Mouse (Mus musculus) cerebellum, adult 9-10 months (tissue): ENCODE measurements around the gene Nbea.
A peak's percentile ranks its signal among the peaks of the same experiment; 100 is the strongest.
"Not testable (repeated sequence)": the region's sequence is repeated elsewhere in the genome, so short reads cannot be mapped to it uniquely, and the experiment has no call there.

Source experiments
- DNase-seq: peaks from one replicate; pipeline ENCODE4 v3.0.0; 2022

Gene Nbea

DNA sequence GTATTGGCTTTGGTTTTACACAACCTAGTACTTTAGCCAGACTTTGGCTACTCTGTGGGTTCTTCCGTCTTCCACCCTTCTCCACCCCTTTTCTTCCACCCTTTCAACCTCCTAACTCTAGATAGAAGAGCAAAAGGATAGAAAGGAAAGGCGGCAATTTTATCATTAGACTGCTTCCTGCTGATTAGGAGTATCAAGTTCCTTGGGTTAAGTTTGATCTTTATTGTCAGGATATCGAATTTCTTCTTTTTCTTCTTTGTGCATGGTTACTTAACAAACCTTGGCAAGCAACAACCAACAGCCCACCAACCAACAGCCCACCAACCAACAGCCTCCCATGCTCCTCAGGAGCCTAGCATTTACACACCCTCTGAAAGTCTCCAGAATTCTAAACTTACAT, 165.0 kb downstream of the Nbea start:
- DNase-seq: no peak

DNA sequence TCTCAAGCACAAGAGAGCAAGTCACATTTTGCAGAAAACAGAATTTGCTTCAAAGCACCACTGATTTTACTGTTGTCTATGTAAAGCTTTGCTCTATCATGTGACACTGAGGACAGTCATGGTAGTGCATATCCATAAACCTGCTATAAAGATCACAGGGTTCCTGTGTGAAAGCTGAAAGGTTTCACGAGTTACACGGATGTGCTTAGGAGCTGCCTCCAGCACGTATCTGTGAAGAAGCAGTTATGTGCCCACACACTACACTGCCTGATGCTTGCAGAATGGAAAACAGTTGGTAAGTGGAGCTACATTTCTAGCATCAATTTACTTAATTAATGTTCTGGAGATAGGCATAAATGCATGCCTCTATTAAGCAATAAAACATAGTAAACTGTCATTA, 172.4 kb downstream of the Nbea start:
- no peak for DNase-seq

DNA sequence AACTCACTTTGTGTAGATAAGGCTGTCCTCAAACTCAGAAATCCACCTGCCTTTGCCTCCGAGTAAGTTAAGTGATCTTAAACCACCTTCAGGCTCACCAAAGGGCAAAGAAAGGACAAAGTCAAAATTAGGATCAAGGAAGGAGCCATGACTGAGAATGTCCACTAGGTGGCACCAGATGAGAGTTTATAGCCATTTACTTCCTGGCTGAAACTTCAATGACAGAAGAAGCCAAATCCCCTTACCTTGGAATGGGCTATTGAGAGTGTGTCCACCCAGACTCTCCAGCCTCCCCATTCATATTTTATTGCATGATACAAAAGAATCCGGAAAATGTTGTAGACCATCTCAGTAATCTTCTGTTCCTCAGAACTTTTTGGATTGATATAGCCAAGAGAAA, 175.5 kb downstream of the Nbea start:
- DNase-seq: peak; percentile 66

DNA sequence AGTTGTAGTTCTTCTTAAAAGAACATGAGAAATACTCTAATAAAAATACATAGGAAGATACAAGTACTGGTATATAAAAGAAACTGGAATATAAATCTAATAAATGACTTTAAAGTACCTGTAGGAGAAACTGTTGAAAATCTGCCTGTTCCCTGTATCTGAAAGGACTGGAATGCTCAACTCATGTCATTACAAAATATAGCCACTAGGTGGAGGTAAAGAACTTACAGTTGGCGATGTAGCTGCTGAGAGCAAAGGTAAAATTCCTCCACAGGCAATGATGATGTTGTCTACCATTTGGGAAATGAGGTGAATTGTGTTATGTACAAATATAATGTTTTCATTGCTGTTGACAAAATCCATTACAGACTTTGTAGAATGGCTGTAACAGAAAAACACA, 183.2 kb downstream of the Nbea start:
- DNase-seq: peak; percentile 84

DNA sequence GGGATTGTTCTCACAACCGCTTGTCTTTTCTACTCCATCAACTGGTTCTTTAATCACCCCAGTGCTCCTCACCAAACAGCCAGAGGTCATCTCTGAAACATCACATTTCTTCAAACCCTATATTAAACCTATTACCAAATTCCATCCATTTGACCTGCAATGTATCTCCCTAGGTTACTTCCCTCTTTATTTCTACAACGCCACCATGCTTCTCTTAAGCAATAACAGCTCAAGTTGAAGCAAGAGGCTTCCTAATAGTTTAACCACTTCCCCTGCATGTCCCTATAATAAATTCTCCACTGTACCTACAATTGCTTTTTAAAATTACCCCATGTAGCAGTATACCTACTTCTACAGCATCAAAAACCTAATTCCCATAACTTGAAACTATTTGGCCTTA, 205.1 kb downstream of the Nbea start:
- no peak for DNase-seq

DNA sequence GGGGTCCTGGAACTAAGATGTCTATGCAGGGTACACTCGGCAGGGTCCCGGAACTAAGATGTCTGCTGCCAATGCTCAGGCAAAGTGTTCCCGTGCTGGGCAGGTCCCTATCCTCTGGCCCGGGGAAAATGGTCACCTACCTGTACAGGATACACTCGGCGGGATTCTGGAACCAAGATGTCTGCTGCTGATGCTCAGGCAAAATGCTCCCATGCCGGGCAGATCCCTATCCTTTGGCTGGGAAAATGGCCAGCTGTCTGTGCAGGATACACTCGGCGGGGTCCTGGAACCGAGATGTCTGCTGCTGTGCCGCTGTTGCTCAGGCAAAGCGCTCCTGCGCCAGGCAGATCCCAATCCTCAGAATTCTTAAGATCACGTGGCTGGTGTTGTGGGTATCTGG, 206.5 kb downstream of the Nbea start:
- not testable (repeated sequence) for DNase-seq

DNA sequence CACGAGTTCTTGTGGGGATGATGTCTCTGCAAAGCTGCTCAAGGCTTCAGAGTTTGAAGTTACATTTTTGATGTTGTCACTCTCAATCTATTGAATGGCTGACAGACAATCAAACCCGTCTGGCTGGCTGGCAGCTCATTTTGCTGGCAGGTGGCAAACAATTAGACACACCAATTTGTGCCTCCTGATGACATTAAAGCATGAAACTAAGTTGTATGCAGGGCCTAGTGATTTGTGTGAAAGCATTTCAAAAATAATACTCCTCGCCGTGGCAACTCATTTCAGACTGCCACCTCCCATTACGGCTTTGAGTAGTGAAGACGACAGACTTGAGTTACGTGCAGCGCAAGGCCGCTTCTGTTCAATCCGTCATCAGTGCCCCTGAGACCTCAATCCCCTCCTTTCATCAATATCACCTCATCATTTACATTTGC, 217.8 kb downstream of the Nbea start:
- no peak for DNase-seq

DNA sequence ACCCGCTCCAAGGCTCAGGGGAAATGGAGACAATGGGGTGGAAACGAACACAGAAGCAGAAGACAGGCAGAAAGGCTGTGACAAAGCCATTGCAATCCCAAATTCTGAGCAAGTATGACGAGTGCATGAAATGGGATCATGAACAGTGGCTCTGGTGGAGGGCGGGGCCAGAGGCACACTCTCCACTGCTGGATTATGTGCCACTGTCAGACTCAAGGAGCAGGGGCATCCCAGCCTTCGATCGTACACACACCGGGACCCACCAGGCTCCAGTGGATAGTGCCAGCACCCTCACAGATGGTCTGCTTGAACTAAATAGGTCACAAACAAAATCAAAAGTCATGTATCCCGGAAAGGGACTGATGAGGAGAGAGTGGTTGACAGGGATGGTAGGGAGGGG, 220.5 kb downstream of the Nbea start:
- DNase-seq: peak; percentile 54

DNA sequence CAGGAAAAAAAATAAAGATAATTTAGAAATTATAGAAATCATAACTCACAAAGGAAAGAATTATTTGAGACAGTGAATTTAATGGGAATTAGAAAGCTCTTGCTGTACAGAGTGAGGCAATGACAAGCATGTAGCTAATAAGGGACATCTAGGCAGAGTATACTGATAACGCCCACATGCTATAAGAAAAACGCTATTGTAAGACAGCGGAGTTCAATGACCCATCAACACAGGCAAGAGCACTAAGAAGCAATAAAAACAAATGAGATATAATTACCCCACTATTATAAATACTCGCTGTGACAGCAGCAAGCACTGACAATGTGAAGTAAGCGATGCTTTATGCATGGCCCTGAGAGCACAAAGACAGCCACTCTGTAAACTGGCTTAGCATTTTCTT, 233.5 kb downstream of the Nbea start:
- DNase-seq: no peak

DNA sequence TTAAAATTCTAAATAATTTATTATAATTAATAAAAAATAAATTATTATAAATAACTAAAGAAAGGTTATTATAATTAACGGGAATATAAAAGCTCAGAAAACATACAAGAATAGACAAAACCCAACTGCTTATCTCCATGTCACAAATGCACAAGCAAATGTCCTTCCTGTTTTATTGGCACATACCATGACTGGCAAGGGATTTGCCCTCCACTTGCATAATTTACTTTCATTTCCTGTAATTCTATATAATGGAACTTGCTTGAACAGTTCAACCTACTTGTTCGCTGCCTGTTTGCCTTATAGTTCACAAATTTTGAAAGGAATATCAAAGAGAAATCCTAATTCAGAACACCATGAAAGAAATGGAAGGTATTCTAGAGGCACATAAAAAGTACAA, 234.4 kb downstream of the Nbea start:
- no peak for DNase-seq

DNA sequence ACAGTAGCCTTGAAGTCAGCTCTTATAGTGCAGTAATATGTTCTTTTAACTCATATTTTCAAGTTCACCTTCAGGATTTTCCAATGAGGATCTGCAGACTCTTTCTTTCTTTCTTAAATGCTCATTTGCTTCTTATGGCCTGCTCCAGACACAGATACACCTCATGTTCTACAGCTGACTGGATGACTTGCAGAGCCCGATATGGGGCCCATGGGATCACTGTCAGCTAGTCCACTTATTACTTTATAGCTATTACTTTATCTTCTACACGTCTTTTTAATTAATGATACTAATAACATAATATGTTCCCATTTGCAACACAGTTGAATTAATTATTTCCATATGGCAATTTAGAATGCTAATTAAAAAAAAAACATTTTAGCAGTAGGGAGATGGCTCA, 256.2 kb downstream of the Nbea start:
- no peak for DNase-seq

DNA sequence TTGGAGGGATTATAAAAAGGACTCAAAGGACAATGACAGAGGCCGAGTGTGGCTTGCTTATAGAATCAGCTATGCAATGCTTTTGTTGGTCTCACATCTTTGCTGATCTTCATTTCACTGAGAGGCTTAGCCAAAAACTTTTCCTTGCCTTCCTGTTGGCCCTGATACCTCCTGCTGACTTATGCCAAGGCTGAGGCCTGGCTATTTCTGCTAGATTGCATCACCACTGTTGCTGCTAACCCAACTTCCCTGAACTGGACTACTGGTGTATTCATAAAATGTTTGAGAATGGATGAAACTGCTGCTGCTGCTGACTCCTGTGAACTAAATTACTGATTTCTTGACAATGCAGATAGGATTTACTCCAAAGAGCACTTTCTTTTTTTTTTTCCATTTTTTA, 274.2 kb downstream of the Nbea start:
- DNase-seq: no peak

DNA sequence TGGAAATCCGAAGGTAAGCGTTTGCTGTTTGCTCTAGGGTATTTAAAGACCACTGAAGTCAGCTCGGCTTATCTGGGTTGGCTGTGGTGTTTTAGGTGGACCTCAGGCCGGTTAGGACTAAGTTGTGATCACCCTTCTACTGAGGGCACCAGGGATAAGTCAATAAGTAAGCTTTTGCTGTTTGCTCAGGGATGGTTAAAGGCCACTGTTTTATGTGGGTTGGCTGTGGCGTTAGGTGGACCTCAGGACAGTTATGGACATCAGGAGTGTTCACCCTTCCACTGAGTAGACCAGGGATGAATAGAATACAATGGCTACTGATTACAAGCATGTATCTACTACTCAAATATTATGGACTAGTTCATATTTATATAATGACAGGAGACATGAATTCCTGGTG, 292.9 kb downstream of the Nbea start:
- DNase-seq: no peak

DNA sequence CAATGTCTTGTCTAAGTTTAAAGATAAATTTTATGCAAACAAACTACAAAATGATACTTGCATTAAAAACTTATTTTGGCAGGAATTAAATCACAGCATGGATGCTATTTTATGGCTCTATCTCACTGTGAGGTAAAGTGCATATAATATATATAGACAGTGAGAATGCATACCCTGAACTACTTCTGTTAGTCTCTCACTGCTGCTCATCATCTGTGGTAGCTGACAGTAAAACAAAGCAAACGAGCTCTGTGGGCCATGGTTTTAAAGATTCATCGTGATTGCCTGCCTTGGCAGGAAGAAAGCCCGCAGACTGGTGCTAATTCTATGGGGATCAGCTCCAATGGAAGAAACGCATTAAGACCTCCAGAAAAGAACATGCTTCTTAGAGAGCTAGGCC, 294.3 kb downstream of the Nbea start:
- DNase-seq: no peak

DNA sequence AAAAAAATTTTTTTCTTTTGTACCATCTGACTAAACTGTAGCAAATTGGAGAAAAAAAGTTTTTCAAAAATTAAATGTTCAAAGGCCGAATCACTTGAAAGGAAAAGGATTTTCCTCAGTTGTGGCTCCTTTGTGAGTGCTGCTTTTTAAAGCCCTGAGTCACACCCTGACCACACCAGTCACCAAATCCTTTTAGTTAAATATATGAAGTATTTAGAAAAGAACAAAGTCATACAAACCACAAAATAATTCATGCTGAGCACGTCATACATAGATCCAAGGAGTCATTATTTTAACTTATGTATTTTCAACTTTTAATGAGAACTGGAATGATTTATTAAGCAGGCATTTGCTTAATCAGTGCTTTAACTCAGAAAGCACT, 295.7 kb downstream of the Nbea start:
- DNase-seq: no peak

DNA sequence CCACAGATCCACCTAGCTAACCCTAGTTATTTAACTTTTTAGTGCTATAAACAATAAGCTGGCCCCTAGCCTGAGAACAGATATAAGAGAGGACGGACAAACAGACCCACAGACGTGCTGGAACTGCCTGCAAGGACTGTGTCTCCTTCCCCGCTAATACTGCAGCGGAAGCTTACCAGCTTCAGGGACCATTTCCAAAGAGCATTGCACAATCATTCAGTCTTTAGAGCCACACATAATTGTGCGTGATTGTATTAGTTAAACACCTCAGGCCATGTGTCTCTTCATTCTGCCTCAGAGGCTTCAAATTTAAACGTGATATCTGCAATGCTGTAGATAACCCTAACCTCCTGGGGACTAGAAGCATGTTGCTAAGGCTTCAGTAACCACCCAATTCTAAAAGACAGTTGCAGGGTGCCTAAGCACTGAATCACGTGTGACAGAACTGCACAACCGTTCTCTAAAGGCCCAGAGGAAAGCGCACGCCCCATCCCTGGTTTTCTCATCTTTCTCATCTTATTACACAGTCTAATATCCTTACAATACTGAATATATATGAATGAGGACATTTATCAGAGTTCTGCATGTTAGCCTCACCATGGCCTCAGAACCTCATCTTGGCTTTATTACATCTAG, 296.2 kb downstream of the Nbea start:
- DNase-seq: no peak

DNA sequence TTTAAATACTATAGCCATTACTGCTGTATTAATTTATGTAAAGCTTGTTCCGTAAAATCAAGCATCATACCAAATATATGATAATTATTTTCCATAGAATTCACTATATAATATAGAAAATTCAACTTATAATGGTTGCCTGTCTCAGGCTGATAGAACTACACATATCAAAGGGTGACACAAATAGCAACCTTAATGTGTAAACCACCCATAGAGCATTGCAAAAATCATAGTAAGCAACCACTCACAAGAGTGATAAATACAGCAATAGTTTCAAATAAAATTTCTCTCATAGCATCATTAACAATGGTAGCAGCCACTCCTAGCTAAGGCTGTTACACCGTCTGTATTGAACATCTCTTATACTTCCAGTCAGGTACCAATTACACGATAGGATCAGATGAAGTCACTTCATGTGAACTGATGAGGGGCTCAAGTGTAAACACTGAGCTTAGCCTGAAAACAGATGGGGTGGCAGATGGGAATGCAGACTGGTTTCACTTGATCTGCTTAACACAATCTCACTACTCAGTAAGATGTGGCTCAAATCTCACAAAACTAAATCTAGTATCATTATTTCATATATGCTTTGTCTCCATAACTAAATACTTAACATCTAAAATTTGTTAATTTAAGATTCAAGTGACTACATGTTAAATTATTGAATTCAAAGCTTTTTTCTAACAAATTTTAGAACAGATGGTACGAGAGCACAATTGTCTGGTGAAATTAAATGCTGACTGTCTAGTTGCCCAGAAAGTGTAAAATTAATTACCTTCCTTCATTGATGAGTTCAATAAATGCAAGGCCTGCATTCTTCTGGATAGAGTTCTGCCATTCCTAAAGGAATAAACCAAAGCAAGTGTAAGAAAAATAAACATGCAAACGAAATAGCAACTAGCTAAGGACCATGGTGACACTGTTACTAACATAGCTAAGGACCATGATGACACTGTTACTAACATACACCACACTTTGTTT, 310.3 kb downstream of the Nbea start:
- DNase-seq: peak; percentile 84

DNA sequence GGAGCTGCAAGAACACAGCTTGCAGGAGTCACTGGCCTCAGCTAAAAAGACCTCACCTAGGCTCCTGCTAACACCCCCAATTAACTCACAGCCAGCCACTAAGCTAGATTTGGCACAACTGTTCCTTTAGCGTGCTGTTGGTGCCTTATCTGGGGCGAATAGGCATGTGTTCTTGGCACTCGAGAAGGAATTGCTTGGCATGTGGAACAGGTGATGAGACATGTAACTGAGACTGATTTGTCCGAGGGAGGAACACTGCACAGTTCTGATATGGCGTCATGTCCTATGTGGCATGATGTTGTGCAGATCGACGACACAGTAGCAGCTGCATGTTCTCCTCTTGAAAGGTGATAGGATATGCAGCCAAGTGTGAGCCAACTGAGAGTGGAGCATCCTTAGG, 331.0 kb downstream of the Nbea start:
- DNase-seq: peak; percentile 28

DNA sequence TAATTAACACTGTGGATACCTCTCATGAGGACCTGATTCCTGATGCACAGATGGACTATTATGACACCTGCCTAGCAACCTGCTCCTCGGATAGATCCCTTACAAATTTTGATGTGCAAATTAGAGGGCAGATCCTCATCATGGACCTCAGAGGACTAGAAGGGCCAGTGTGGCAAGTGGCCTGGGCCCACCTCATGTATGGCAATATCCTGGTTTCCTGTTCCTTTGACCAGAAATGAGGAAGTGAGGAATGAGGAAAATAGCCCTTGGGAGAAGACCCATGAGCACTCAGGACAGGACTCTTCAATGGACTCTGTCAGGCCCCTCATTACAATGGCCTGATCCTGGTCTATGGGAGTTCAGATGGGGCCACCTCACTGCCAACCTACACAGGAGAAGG, 336.4 kb downstream of the Nbea start:
- no peak for DNase-seq

DNA sequence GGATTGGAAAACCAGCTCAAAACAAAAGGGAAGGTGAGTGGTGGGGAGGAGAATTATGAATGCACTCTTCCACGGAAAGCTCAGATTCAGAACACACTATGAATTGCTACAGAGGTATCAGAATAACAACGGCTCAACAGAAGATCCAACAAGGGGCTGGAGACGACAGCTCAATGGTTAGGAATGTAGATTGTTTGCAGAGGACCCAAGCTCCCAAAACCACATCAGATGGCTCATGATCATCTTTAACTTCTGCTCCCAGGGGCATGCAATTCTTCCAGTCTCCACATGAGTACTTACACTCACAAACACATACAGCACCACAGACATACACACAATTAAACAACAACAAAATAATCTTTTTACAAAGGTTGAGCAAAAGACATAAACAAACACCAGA, 346.3 kb downstream of the Nbea start:
- DNase-seq: no peak

DNA sequence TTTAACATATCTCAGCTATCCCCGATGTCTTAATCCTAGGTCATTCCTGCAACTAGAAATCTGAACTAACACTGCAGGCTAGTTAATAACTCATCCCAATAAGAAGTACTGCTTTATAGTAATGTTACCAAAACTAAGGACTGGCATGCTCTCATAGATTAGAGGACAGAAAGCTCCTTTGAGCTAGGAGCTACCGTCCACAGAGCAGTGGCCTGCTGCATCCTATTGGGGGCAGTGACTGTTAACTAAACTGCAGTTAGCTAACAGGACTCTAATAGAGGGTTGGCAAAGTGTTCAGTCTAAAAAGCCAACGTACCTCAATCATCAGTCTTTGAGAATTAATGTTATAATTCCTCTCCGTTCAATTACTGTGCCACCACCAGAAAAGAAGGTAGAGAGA, 348.3 kb downstream of the Nbea start:
- no peak for DNase-seq

DNA sequence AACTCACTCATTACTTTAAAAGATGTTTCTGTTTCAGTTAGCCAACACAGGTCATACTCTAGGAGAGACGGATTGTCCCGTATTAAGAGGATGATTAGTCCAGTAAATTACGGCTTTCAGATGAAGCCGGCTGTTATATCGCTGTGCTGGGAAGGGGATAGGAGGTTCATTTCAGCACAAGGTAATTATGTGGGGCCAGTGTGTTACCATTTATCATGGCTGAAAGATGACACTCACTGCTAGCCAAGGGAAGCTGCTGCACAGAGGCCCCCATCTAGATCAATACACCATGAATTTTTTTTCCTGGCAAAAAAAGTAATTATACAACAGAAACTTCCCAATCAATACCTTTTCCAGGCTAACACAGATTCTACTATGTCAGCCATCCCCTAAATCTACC, 353.3 kb downstream of the Nbea start:
- DNase-seq: no peak

DNA sequence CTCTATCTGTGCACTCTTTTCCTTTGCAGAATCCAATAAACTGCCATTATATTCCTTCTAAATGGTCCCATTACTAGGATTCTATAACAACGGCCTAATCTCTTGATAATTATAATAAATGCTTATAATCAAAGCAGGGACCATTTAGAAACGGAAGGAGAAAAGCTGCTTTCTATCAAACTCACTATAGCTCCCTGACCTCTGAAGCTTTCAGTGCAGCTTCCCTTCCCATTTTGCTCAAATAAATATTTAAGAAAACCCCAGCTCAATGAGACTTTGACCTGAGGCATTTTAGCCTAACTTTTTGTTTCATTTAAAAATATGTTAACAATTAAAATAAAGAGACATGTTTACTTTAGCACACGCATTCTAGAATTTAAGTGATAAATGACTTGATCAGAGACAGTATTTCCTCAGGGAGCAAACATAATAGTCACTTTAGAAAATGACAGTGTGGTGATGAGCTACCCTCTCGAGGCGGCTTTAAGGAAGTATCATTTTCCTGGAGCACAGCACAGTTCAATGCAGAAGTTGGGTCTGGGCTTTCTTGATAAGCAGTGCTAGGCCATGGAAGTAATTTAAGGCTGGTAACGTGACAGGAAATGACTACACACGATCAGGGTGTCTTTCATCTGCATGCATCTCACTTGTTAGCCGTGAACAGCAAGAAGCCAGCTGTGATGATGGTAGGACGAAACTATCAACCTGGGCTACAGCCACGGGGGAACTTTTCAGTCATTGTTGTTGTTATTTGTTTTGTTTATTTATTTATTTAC, 354.8 kb downstream of the Nbea start:
- no peak for DNase-seq

DNA sequence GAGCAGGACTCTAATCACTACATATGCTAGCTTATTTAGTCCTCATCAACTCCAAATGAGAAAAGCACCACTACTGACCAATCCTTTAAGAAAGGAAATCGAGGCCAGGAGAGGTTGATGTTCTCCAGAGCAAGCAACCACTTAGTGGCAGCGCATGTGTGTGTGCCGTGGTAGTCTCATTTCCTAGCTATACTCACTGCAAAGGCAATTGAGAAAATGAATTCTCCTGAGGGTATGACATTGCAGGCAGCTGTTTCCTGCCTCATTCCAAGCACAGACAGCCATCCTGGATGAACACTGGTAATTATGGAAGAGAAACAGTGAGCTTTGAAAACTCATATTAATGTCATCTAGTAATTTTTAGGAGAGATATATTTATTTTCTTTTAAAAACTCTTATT, 358.6 kb downstream of the Nbea start:
- DNase-seq: no peak
